Mouse (Mus musculus): ENCODE measurements around the gene Platr25.
"Not testable (repeated sequence)": the region's sequence is repeated elsewhere in the genome, so short reads cannot be mapped to it uniquely, and the experiment has no call there.

DNA sequence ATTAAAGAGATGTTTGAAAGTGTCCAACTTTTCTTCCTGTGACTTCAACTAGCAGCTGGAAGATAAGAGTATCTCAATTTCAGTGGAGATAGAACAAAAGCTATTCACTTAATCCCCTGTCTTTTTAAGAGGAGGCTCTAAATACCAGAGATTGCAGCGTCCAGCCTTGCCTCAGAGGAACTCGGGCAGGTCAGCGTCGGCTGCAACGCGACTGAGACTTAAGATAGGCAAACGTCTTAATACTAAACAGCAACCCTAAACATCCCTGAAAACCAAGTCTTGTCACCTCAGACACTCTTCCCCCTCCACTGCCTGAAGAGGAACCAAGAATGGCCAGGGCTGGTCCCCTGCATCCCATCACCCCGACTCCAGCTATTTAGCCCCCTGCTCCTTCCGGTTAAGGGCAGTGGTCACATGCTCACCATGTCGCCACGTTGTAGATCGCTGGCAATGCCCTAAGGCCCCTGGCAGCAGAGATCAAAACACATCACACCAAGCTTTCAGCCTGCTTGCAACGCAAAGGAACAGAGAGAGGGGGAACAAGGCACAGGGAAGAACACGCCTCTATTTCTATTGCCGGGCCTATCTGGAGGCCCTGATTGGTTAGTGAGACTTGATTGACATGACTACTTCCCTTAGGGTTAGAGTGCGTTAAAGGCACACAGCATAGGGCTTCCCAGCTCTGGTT lies 107.7 kb downstream of the Platr25 start:
- not testable (repeated sequence) for TF ChIP-seq CTCF (IDR thresholded peaks at IDR 0.05; ENCODE audit: extremely low read depth, insufficient read depth, low read length)
- 0 out of 2 replicates have a peak, but pooled peaks have one; percentile 30 for TF ChIP-seq POLR2A (IDR thresholded peaks at IDR 0.05; ENCODE audit: extremely low read depth, insufficient read depth, low read length)
